Mouse (Mus musculus) liver, adult 2 months (tissue): Measurements from ENCODE around the gene Gm20388.

ENCODE experiments used
- CTCF ChIP-seq: fragments of 200-500 bp; IDR thresholded peaks from 2 replicates; pipeline ENCODE4 v1.5.1; 2011; ENCODE audit warnings: low read depth, low read length, control low read depth
- POLR2A ChIP-seq: fragments of 200-500 bp; IDR thresholded peaks from 2 replicates; pipeline ENCODE4 v1.6.1; 2011; ENCODE audit warnings: low read length, control low read depth; ENCODE audit not compliant: insufficient read depth; ENCODE audit errors: extremely low read depth

DNA sequence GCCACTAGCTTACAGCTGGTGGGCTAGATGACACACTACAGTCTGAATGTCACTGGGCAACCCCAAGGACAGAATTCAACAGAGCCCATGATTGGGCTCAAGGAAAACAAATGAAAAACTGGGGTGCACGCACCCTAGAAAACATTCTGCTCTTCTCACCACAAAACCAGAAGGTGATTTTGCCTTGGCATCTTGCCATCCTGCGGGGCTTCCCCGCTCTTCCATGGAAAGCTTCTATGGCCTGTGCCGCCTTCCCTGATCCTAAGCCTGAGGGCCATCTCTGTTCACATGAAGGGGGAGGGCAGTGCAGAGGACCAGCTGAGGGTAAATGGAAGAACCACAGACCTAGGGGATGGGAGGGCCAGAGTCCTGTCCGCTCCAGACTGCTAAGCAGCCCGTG lies 2957.3 kb downstream of the Gm20388 start:
- TF ChIP-seq CTCF (no peak), POLR2A (no peak)
